In genomic region chr3:88455588-88456264, GRCm38 (mm10) we compare ENCODE assay signal across 8 mouse cellular contexts. TPM values are rescaled to one million over a fixed set of nuclear protein-coding genes. Genes with fewer than 3 reads are reported as not detected.
DNase-seq lines count a peak whose midpoint lies in the region; ATAC-seq and TF ChIP-seq lines count a peak whose summit lies in the region.
"Had no signal": no experiment of that assay in that cellular context is flagged by ENCODE, and none has a peak within 500 bp of the region (broad histone marks: within the 10 kb centered on the region; RNA-seq: fewer than 3 reads in every experiment).

No protein-coding gene starts in this region.

- peak overlapping the region; percentile 93 for H3K27ac ChIP-seq in kidney, adult 2 months (ENCODE audit: insufficient read depth, low read depth, low read length)
- peak overlapping the region; percentile 48; the same call in 1 of the 2 replicates for H3K27ac ChIP-seq in lung, embryonic 16.5 days (ENCODE audit: low read length)
- no peak overlapping the region for H3K27ac ChIP-seq in layer of hippocampus, adult 2 months

- no peak for TF ChIP-seq CTCF in kidney, adult 2 months (conservative IDR thresholded peaks at IDR 0.05; ENCODE audit: insufficient read depth, insufficient read length, low read depth, low read length)
- TF ChIP-seq CTCF in layer of hippocampus, adult 2 months (conservative IDR thresholded peaks at IDR 0.05), result no peak

- no peak for TF ChIP-seq POLR2A in kidney, adult 2 months (IDR thresholded peaks at IDR 0.05; ENCODE audit: low read depth, low read length)

- WGBS in kidney, adult 2 months, result 39% methylated on average over 18 of the region's 18 CpGs
- WGBS in lung, embryonic 16.5 days, result 67% methylated on average over 18 of the region's 18 CpGs

- no peaks in the 10 kb centered on the region for H3K9me3 ChIP-seq in lung, embryonic 16.5 days (ENCODE audit: control insufficient read depth, low read length)

- H3K4me3 ChIP-seq in kidney, adult 2 months (ENCODE audit: insufficient read depth, low read depth, low read length), result peak overlapping the region; percentile 59
- no peak overlapping the region for H3K4me3 ChIP-seq in lung, embryonic 16.5 days (ENCODE audit: low read length)
- no peak overlapping the region for H3K4me3 ChIP-seq in layer of hippocampus, adult 2 months

- DNase-seq in urinary bladder, adult 18-20 months (ENCODE audit: low spot score in 2 of 2), result peak; percentile 68 to 85
- no peak for DNase-seq in urinary bladder, postnatal 10 days (ENCODE audit: low spot score)
- DNase-seq in kidney, adult 2 months, result peak; percentile 85
- no peak for DNase-seq in adipocyte (ENCODE audit: low spot score)
- no peak for DNase-seq in layer of hippocampus, adult 18-20 months (ENCODE audit: low spot score in 2 of 2)
- DNase-seq in layer of hippocampus, adult 2 months (ENCODE audit: low spot score in 2 of 2), result no peak
- DNase-seq: heart, postnatal 14 days had no signal

- H3K27me3 ChIP-seq in kidney, adult 2 months (replicated peaks; ENCODE audit: control insufficient read depth, insufficient read depth, low read length), result no peaks in the 10 kb centered on the region
- peaks cover 3% of the 10 kb centered on the region; the same call in 1 of the 2 replicates for H3K27me3 ChIP-seq in lung, embryonic 16.5 days (ENCODE audit: control insufficient read depth, insufficient read depth, low read depth, low read length)

- H3K36me3 ChIP-seq in kidney, adult 2 months (ENCODE audit: control insufficient read depth, insufficient read depth, low read length), result no peaks in the 10 kb centered on the region; the same call in 1 of the 2 replicates
- H3K36me3 ChIP-seq in lung, embryonic 16.5 days (ENCODE audit: control insufficient read depth, insufficient read depth, low read length), result no peaks in the 10 kb centered on the region

- ATAC-seq in lung, embryonic 16.5 days (ENCODE audit: low read depth), result peak; percentile 55

- peak overlapping the region; percentile 32; the same call in 1 of the 2 replicates for H3K9ac ChIP-seq in lung, embryonic 16.5 days (ENCODE audit: low read length)

- H3K4me2 ChIP-seq in lung, embryonic 16.5 days (ENCODE audit: low read depth, low read length), result peak overlapping the region; percentile 3; the same call in 1 of the 2 replicates

- H3K4me1 ChIP-seq in kidney, adult 2 months (ENCODE audit: control insufficient read depth, insufficient read depth, low read length), result peaks cover 27% of the 10 kb centered on the region
- peaks cover 6% of the 10 kb centered on the region; the same call in 1 of the 2 replicates for H3K4me1 ChIP-seq in lung, embryonic 16.5 days (replicated peaks; ENCODE audit: control insufficient read depth, insufficient read depth, low read length)

RNA-seq across cellular contexts. Expression of gene Sema4a, which starts 5.3 kb away (rescaled TPM):
- 176 and 197 TPM in 2 replicates for polyA plus RNA-seq in kidney, adult 2 months (2012; rRNA removed)
- 6.3 TPM in 2 replicates for polyA plus RNA-seq in lung, embryonic 16.5 days (2015; fragmentation: Nextera tagmentation; extraction: Ambion mirVana)
- total RNA-seq in layer of hippocampus, adult 18-20 months (2021), result 10 to 100 TPM; 40.4 to 41.5 TPM
- 10 to 100 TPM; 37.0 to 42.9 TPM for total RNA-seq in layer of hippocampus, adult 2 months (2021)

RNA-seq across cellular contexts. Expression of gene Slc25a44, which starts 30.8 kb away (rescaled TPM):
- 38.3 and 42.7 TPM in 2 replicates for polyA plus RNA-seq in kidney, adult 2 months (2012; rRNA removed)
- polyA plus RNA-seq in lung, embryonic 16.5 days (2015; fragmentation: Nextera tagmentation; extraction: Ambion mirVana), result 15.2 and 16.0 TPM in 2 replicates
- total RNA-seq in layer of hippocampus, adult 18-20 months (2021), result 10 to 100 TPM; 71.9 to 73.0 TPM
- 10 to 100 TPM; 69.5 to 71.8 TPM for total RNA-seq in layer of hippocampus, adult 2 months (2021)

RNA-seq across cellular contexts. Expression of gene Pmf1, which starts 45.6 kb away (rescaled TPM):
- 33.9 and 34.4 TPM in 2 replicates for polyA plus RNA-seq in kidney, adult 2 months (2012; rRNA removed)
- 130 and 147 TPM in 2 replicates for polyA plus RNA-seq in lung, embryonic 16.5 days (2015; fragmentation: Nextera tagmentation; extraction: Ambion mirVana)
- 1 to 10 TPM; 5.9 to 6.5 TPM for total RNA-seq in layer of hippocampus, adult 18-20 months (2021)
- 1 to 10 TPM; 6.4 to 6.8 TPM for total RNA-seq in layer of hippocampus, adult 2 months (2021)

RNA-seq across cellular contexts. Expression of gene Lmna, which starts 54.0 kb away (rescaled TPM):
- polyA plus RNA-seq in kidney, adult 2 months (2012; rRNA removed), result 55.2 and 73.2 TPM in 2 replicates
- 148 and 150 TPM in 2 replicates for polyA plus RNA-seq in lung, embryonic 16.5 days (2015; fragmentation: Nextera tagmentation; extraction: Ambion mirVana)
- total RNA-seq in layer of hippocampus, adult 18-20 months (2021), result 10 to 100 TPM; 36.5 to 40.2 TPM
- total RNA-seq in layer of hippocampus, adult 2 months (2021), result 10 to 100 TPM; 34.6 to 36.1 TPM

Comparison
In these comparisons a context has a peak if more than half of its experiments do, and no peak if none do; other contexts are left out.
1. DNase-seq: peak in urinary bladder, adult 18-20 months (2 of 2) and kidney, adult 2 months (single experiment); none in urinary bladder, postnatal 10 days (single experiment), adipocyte (single experiment), layer of hippocampus, adult 18-20 months (0 of 2) and layer of hippocampus, adult 2 months (0 of 2).